Mouse (Mus musculus) ES-E14 (cell line): ENCODE results near the gene Dab1. TPM values are rescaled to one million over a fixed set of nuclear protein-coding genes. Genes with fewer than 3 reads are reported as not detected.

ENCODE experiments used
- DNase-seq: peaks from one replicate; pipeline ENCODE4 v3.0.0-alpha.2; 2013; ENCODE audit warnings: low read depth, low spot score
- H3K27ac ChIP-seq: 2 replicates; pipeline ENCODE4 v1.5.1; 2012; ENCODE audit warnings: low read depth, mild to moderate bottlenecking, low read length, moderate library complexity, mixed read lengths; ENCODE audit not compliant: poor library complexity, insufficient read depth, severe bottlenecking
- H3K36me3 ChIP-seq: 2 replicates; pipeline ENCODE4 v1.6.1; 2012; ENCODE audit warnings: mild to moderate bottlenecking, low read length, moderate library complexity, mixed read lengths; ENCODE audit not compliant: control insufficient read depth, poor library complexity, insufficient read depth, severe bottlenecking
- H3K4me1 ChIP-seq, 2 experiments: fragments of 150-350 bp in 1 of 2; sonication (generic) in 1 of 2; 2 replicates each; pipeline ENCODE4 v1.6.1; 2012; ENCODE audit warnings: low read length in 2 of 2, mild to moderate bottlenecking in 1 of 2, mixed read lengths in 1 of 2; ENCODE audit not compliant: control insufficient read depth in 2 of 2, insufficient read depth in 2 of 2, poor library complexity in 1 of 2
- H3K4me3 ChIP-seq, 2 experiments: fragments of 150-350 bp in 1 of 2; sonication (generic) in 1 of 2; 2 replicates each; pipeline ENCODE4 v1.5.1; 2012; ENCODE audit warnings: low read length in 2 of 2, low read depth in 1 of 2, mild to moderate bottlenecking in 1 of 2, mixed read lengths in 1 of 2; ENCODE audit not compliant: insufficient read depth in 1 of 2, poor library complexity in 1 of 2, severe bottlenecking in 1 of 2
- H3K9ac ChIP-seq: 2 replicates; pipeline ENCODE4 v1.6.1; 2012; ENCODE audit warnings: low read depth, mild to moderate bottlenecking, low read length, mixed read lengths; ENCODE audit not compliant: poor library complexity, insufficient read depth, severe bottlenecking
- H3K9me3 ChIP-seq: fragments of 150-350 bp; sonication (generic); 2 replicates; pipeline ENCODE4 v1.6.1; 2012; ENCODE audit warnings: low read depth, mild to moderate bottlenecking, low read length; ENCODE audit not compliant: control insufficient read depth, insufficient read depth
- CHD2 ChIP-seq: IDR thresholded peaks from 2 replicates; pipeline ENCODE4 v1.6.1; 2014; ENCODE audit warnings: mild to moderate bottlenecking, low read depth, low read length, inconsistent platforms
- HCFC1 ChIP-seq: IDR thresholded peaks from 2 replicates; pipeline ENCODE4 v1.6.1; 2012; ENCODE audit warnings: low read length, inconsistent platforms, borderline replicate concordance; ENCODE audit not compliant: insufficient read depth
- MAFK ChIP-seq: IDR thresholded peaks from 2 replicates; pipeline ENCODE4 v1.6.1; 2014; ENCODE audit warnings: mild to moderate bottlenecking, low read depth, low read length, inconsistent platforms; ENCODE audit not compliant: insufficient read depth
- ZC3H11A ChIP-seq: IDR thresholded peaks from 2 replicates; pipeline ENCODE4 v1.6.1; 2012; ENCODE audit warnings: low read depth, mild to moderate bottlenecking, inconsistent platforms, low read length, borderline replicate concordance
- ZNF384 ChIP-seq: IDR thresholded peaks from 2 replicates; pipeline ENCODE4 v1.6.1; 2012; ENCODE audit warnings: low read depth, low read length, inconsistent platforms
- in situ Hi-C, 2 experiments: fragments of 600-800 bp; cut with MboI; formaldehyde crosslinking; loops; one replicate each; pipeline ENCODE4 v1.15.1; 2025; ENCODE audit warnings: low sequenced_read_pairs in 2 of 2, inconsistent platforms in 1 of 2; ENCODE audit not compliant: unreplicated experiment in 2 of 2
- total RNA-seq: library from RNA; depleted of rRNA; stranded (reverse); fragments of 300-350 nt; gene quantifications from 2 replicates; pipeline ENCODE4 v1.2.3, GENCODE M21; 2012

Gene Dab1
- total RNA-seq, 1 experiment, result 7.9 TPM

- no peaks in the 10 kb centered on the region for H3K36me3 ChIP-seq
- no peak for DNase-seq
- H3K4me3 ChIP-seq, result no peak overlapping the region
- H3K9ac ChIP-seq, result no peak overlapping the region
- H3K27ac ChIP-seq, result no peak overlapping the region
- H3K9me3 ChIP-seq, result no peaks in the 10 kb centered on the region
- no peak for TF ChIP-seq CHD2
- no peak for TF ChIP-seq ZC3H11A
- no peak for TF ChIP-seq ZNF384
- TF ChIP-seq MAFK, result no peak
- TF ChIP-seq HCFC1, result no peak
- H3K4me1 ChIP-seq, result no peaks in the 10 kb centered on the region
- in situ Hi-C loops, result loop anchor here in 1 of 2 experiments (25.0 kb wide), 1 partner anchor 220 kb away; the partner anchor contains the start of gene C8a
These were observed 1047.8 kb downstream of the Dab1 start for GRCm38 (mm10) chr4:104666831-104667551.

GRCm38 (mm10) chr4:104668061-104668460 is 1048.9 kb downstream of the Dab1 start:
- Histone ChIP-seq H3K36me3 (no peaks in the 10 kb centered on the region), H3K4me3 (no peak overlapping the region), H3K27ac (no peak overlapping the region), H3K9me3 (no peaks in the 10 kb centered on the region), H3K4me1 (no peaks in the 10 kb centered on the region), H3K9ac (no peak overlapping the region)
- in situ Hi-C loops, result loop anchor here in 1 of 2 experiments (25.0 kb wide), 1 partner anchor 219 kb away; the partner anchor contains the start of gene C8a
- no peak for DNase-seq
- no peak for TF ChIP-seq ZC3H11A
- TF ChIP-seq MAFK, result no peak
- TF ChIP-seq HCFC1, result no peak
- no peak for TF ChIP-seq ZNF384
- no peak for TF ChIP-seq CHD2

DNA sequence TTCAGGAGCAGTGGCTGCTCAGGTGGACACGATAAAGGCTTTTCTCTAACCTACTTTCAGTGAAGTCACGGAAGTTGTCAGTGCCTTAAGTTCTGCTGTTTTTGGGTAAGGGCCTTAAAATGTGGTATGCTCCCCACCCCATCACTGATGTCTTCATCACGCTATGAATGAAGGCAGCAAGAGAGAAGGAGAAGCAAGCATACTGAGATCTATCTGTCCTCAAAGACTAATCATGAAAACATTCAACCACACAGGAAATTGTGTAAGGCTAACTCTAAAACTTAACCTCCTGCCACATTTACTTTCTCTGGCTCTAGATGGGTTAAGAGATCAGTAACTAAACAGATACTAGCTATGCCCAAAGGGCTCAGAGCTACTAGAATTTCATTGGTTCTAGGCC is 1050.2 kb downstream of the Dab1 start:
- no peak overlapping the region for H3K4me3 ChIP-seq
- H3K27ac ChIP-seq, result no peak overlapping the region
- no peaks in the 10 kb centered on the region for H3K4me1 ChIP-seq
- in situ Hi-C loops, result loop anchor here in 1 of 2 experiments (25.0 kb wide), 1 partner anchor 218 kb away; the partner anchor contains the start of gene C8a
- no peak for DNase-seq
- no peak overlapping the region for H3K9ac ChIP-seq
- TF ChIP-seq CHD2, result no peak
- TF ChIP-seq ZC3H11A, result no peak
- TF ChIP-seq ZNF384, result no peak
- no peak for TF ChIP-seq HCFC1
- no peak for TF ChIP-seq MAFK
- no peaks in the 10 kb centered on the region for H3K36me3 ChIP-seq
- H3K9me3 ChIP-seq, result no peaks in the 10 kb centered on the region

DNA sequence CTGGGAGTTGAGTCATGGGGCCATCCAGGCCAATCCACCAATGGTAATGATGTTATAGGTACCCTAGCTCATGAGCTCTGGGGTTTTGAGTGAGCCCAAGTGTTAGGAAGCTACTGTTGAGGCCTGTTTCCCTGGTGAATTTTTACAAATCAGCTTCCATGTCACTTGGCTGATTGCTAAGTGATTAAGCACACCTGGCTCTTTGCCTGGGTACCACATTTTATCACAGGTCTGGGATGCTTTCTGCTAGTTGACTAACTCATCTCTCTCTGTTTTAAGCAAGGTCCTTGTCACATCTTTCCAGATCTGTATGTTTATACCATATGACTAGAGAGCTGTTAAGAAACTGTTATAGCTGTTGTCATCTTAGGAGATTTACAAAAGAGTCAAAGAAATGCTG is 1051.6 kb downstream of the Dab1 start:
- no peak for DNase-seq

GRCm38 (mm10) chr4:104673317-104673716 is 1054.2 kb downstream of the Dab1 start:
- in situ Hi-C loops, result loop anchor here in 1 of 2 experiments (25.0 kb wide), 1 partner anchor 214 kb away; the partner anchor contains the start of gene C8a
- Histone ChIP-seq H3K4me3 (no peak overlapping the region), H3K4me1 (no peaks in the 10 kb centered on the region), H3K9me3 (no peaks in the 10 kb centered on the region), H3K9ac (no peak overlapping the region), H3K36me3 (no peaks in the 10 kb centered on the region), H3K27ac (no peak overlapping the region)
- TF ChIP-seq MAFK, result no peak
- no peak for TF ChIP-seq ZC3H11A
- TF ChIP-seq HCFC1, result no peak
- TF ChIP-seq CHD2, result no peak
- no peak for TF ChIP-seq ZNF384
- no peak for DNase-seq

More for the DNA sequence above, 1051.6 kb downstream of the Dab1 start:
- Histone ChIP-seq H3K9ac (no peak overlapping the region), H3K4me1 (no peaks in the 10 kb centered on the region), H3K36me3 (no peaks in the 10 kb centered on the region), H3K27ac (no peak overlapping the region), H3K9me3 (no peaks in the 10 kb centered on the region), H3K4me3 (no peak overlapping the region)
- in situ Hi-C loops, result loop anchor here in 1 of 2 experiments (25.0 kb wide), 1 partner anchor 217 kb away; the partner anchor contains the start of gene C8a
- TF ChIP-seq HCFC1, result no peak
